Mouse (Mus musculus): ENCODE data around the gene Rap2a. TPM values are rescaled to one million over a fixed set of nuclear protein-coding genes. Genes with fewer than 3 reads are reported as not detected.

Gene Rap2a
- total and polyA plus RNA-seq, 3 experiments = 1.3 to 1.5 (median 1.4) TPM

DNA sequence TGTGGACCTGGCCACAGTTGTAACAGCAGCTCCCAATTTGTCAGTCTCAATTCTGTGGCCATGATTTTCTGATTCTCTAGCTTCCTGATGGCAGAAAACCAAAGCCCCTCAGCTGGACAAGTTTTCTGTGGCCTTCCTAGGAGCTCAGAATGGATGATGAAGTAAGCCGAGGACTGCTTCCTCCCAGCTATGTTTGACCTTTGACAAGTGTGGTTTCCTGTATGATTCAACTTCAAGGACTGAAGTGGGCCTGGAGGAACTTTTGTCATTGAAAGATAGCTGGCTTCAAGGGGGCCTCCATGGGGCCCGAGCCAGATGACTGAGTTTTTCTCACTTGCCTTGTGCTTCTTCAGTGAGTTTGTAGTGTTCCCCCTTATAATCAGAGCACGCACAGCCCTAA lies 42.6 kb downstream of the Rap2a start:
- Histone ChIP-seq H3K36me3 (replicated peaks in 1 of 2; ENCODE audit: control insufficient read depth in 1 of 2, insufficient read depth in 1 of 2, low read length in 1 of 2) (no peaks in the 10 kb centered on the region), H3K27ac (ENCODE audit: insufficient read depth, low read depth) (no peak overlapping the region), H3K4me2 (ENCODE audit: insufficient read depth, low read depth, poor library complexity, severe bottlenecking) (no peak overlapping the region), H3K9ac (ENCODE audit: insufficient read depth, low read depth) (no peak overlapping the region), H3K27me3 (replicated peaks) (no peaks in the 10 kb centered on the region), H3K9me3 (replicated peaks; ENCODE audit: low read length) (no peaks in the 10 kb centered on the region), H3K4me1 (ENCODE audit: control insufficient read depth in 1 of 2, insufficient read depth in 2 of 2) (no peaks in the 10 kb centered on the region), H3K4me3 (replicated peaks in 1 of 3; ENCODE audit: low read depth in 2 of 3, low read length in 2 of 3, poor library complexity in 1 of 3) (no peak overlapping the region), H3K79me2 (replicated peaks; ENCODE audit: control insufficient read depth, extremely low read depth, insufficient read depth, poor library complexity, severe bottlenecking) (no peaks in the 10 kb centered on the region)
- dilution Hi-C loops (cut with MboI; ENCODE audit: extremely low pct_ligation_motif_present, extremely low pct_unique_long_range_greater_than_20kb, low sequenced_read_pairs) = no loop called here
- TF ChIP-seq CHD1 (IDR thresholded peaks at IDR 0.05; ENCODE audit: low read depth, low read length) (no peak), UBTF (IDR thresholded peaks at IDR 0.05; ENCODE audit: low read depth, low read length) (no peak), NRF1 (IDR thresholded peaks at IDR 0.05; ENCODE audit: low read depth, low read length) (no peak), HCFC1 (IDR thresholded peaks at IDR 0.05; ENCODE audit: low read depth, low read length) (no peak), ZMIZ1 (IDR thresholded peaks at IDR 0.05; ENCODE audit: low read depth, low read length) (no peak), MAZ (IDR thresholded peaks at IDR 0.05; ENCODE audit: low read depth, low read length) (no peak), SIN3A (IDR thresholded peaks at IDR 0.05; ENCODE audit: low read length) (no peak), ZKSCAN1 (IDR thresholded peaks at IDR 0.05; ENCODE audit: borderline replicate concordance, low read depth, low read length) (no peak), MEF2A (IDR thresholded peaks at IDR 0.05; ENCODE audit: borderline replicate concordance, low read depth, low read length) (no peak), CHD2 (IDR thresholded peaks at IDR 0.05; ENCODE audit: low read length) (no peak), JUN (IDR thresholded peaks at IDR 0.05; ENCODE audit: insufficient read depth, low read depth, low read length) (no peak), TBP (conservative IDR thresholded peaks at IDR 0.05; ENCODE audit: low read depth, low read length) (no peak), POLR2A (IDR thresholded peaks at IDR 0.05; ENCODE audit: low read depth, low read length) (no peak), PAX5 (IDR thresholded peaks at IDR 0.05; ENCODE audit: low read length) (no peak), ETS1 (conservative IDR thresholded peaks at IDR 0.05; ENCODE audit: low read depth, low read length) (no peak), E2F4 (IDR thresholded peaks at IDR 0.05; ENCODE audit: insufficient replicate concordance, low read depth, low read length) (no peak), NELFE (IDR thresholded peaks at IDR 0.05; ENCODE audit: low read depth, low read length) (no peak), IRF4 (IDR thresholded peaks at IDR 0.05; ENCODE audit: low read depth, low read length) (no peak), EP300 (IDR thresholded peaks at IDR 0.05; ENCODE audit: low read length) (no peak), RAD21 (IDR thresholded peaks at IDR 0.05; ENCODE audit: low read depth, low read length) (no peak)
- no peak for DNase-seq (ENCODE audit: extremely low read depth)
- in situ Hi-C loops (cut with MboI; ENCODE audit: low pct_ligation_motif_present, low pct_unique_long_range_greater_than_20kb, low sequenced_read_pairs) = no loop called here

DNA sequence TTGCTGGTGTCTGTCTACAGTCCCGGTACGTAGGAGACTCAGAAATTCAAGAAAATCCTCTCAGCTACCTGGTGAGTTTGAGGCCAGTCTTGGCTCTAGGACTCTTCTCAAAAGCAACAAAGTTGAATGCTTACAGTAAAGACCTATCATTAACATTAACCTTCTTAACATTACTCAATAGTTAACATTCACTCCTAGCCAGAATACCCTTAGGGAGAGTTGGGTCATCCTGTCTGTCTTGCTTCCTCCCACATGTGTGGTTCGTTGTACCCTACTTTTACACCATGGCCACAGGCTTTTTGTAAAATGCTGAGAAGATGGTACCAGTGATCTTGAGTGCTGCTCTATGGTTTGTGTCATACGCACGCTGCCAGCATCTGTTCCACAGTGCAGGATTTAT lies 45.1 kb downstream of the Rap2a start:
- no peak overlapping the region for H3K27ac ChIP-seq (ENCODE audit: insufficient read depth, low read depth)
- no peak overlapping the region for H3K4me2 ChIP-seq (ENCODE audit: insufficient read depth, low read depth, poor library complexity, severe bottlenecking)
- H3K9me3 ChIP-seq (replicated peaks; ENCODE audit: low read length) = no peaks in the 10 kb centered on the region
- in situ Hi-C loops (cut with MboI; ENCODE audit: low pct_ligation_motif_present, low pct_unique_long_range_greater_than_20kb, low sequenced_read_pairs) = no loop called here
- H3K4me1 ChIP-seq (ENCODE audit: control insufficient read depth in 1 of 2, insufficient read depth in 2 of 2) = no peaks in the 10 kb centered on the region
- H3K79me2 ChIP-seq (replicated peaks; ENCODE audit: control insufficient read depth, extremely low read depth, insufficient read depth, poor library complexity, severe bottlenecking) = no peaks in the 10 kb centered on the region
- no peak overlapping the region for H3K4me3 ChIP-seq (replicated peaks in 1 of 3; ENCODE audit: low read depth in 2 of 3, low read length in 2 of 3, poor library complexity in 1 of 3)
- dilution Hi-C loops (cut with MboI; ENCODE audit: extremely low pct_ligation_motif_present, extremely low pct_unique_long_range_greater_than_20kb, low sequenced_read_pairs) = no loop called here
- no peaks in the 10 kb centered on the region for H3K27me3 ChIP-seq (replicated peaks)
- no peak for DNase-seq (ENCODE audit: extremely low read depth)
- H3K9ac ChIP-seq (ENCODE audit: insufficient read depth, low read depth) = no peak overlapping the region
- TF ChIP-seq JUN (IDR thresholded peaks at IDR 0.05; ENCODE audit: insufficient read depth, low read depth, low read length) = no peak
- TF ChIP-seq MAFK (IDR thresholded peaks at IDR 0.05; ENCODE audit: insufficient replicate concordance, low read length) = no peak
- TF ChIP-seq EP300 (IDR thresholded peaks at IDR 0.05; ENCODE audit: low read length) = no peak
- no peak for TF ChIP-seq CTCF (conservative IDR thresholded peaks at IDR 0.05 in 1 of 2, IDR thresholded peaks at IDR 0.05 in 1 of 2; ENCODE audit: low read depth in 2 of 2, low read length in 2 of 2)
- TF ChIP-seq JUND (conservative IDR thresholded peaks at IDR 0.05; ENCODE audit: low read depth, low read length) = no peak
- TF ChIP-seq ZMIZ1 (IDR thresholded peaks at IDR 0.05; ENCODE audit: low read depth, low read length) = no peak
- TF ChIP-seq IRF4 (IDR thresholded peaks at IDR 0.05; ENCODE audit: low read depth, low read length) = no peak
- no peak for TF ChIP-seq NRF1 (IDR thresholded peaks at IDR 0.05; ENCODE audit: low read depth, low read length)
- no peak for TF ChIP-seq PAX5 (IDR thresholded peaks at IDR 0.05; ENCODE audit: low read length)
- TF ChIP-seq CHD1 (IDR thresholded peaks at IDR 0.05; ENCODE audit: low read depth, low read length) = no peak
- TF ChIP-seq RAD21 (IDR thresholded peaks at IDR 0.05; ENCODE audit: low read depth, low read length) = no peak
- TF ChIP-seq MXI1 (IDR thresholded peaks at IDR 0.05; ENCODE audit: low read depth, low read length) = no peak
- TF ChIP-seq KAT2A (IDR thresholded peaks at IDR 0.05; ENCODE audit: insufficient replicate concordance, low read length) = no peak
- H3K36me3 ChIP-seq (replicated peaks in 1 of 2; ENCODE audit: control insufficient read depth in 1 of 2, insufficient read depth in 1 of 2, low read length in 1 of 2) = no peaks in the 10 kb centered on the region

Measured in CH12.LX (cell line).